Mouse (Mus musculus) testis, adult 2 months (tissue): Measurements from ENCODE around the gene M1ap. TPM values are rescaled to one million over a fixed set of nuclear protein-coding genes. Genes with fewer than 3 reads are reported as not detected.

Source experiments
- H3K27ac ChIP-seq: fragments of 200-500 bp; 2 replicates; pipeline ENCODE4 v1.5.1; 2012; ENCODE audit warnings: low read depth, low read length; ENCODE audit not compliant: control insufficient read depth, insufficient read depth
- H3K27me3 ChIP-seq: fragments of 200-500 bp; 2 replicates; pipeline ENCODE4 v1.6.1; 2012; ENCODE audit warnings: mild to moderate bottlenecking, low read length, moderate library complexity; ENCODE audit not compliant: control insufficient read depth, insufficient read depth
- H3K36me3 ChIP-seq: fragments of 200-500 bp; 2 replicates; pipeline ENCODE4 v1.6.1; 2012; ENCODE audit warnings: mild to moderate bottlenecking, low read length; ENCODE audit not compliant: control insufficient read depth, insufficient read depth
- H3K4me1 ChIP-seq: fragments of 200-500 bp; 2 replicates; pipeline ENCODE4 v1.6.1; 2012; ENCODE audit warnings: low read length; ENCODE audit not compliant: control insufficient read depth, insufficient read depth
- H3K4me3 ChIP-seq: fragments of 200-500 bp; 2 replicates; pipeline ENCODE4 v1.5.1; 2012; ENCODE audit warnings: low read depth, mild to moderate bottlenecking, low read length, moderate library complexity, mixed read lengths; ENCODE audit not compliant: control insufficient read depth
- CTCF ChIP-seq: fragments of 200-500 bp; IDR thresholded peaks from 2 replicates; pipeline ENCODE4 v1.5.1; 2012; ENCODE audit warnings: low read depth, mild to moderate bottlenecking, inconsistent platforms, low read length, moderate library complexity; ENCODE audit not compliant: control insufficient read depth, insufficient read depth, insufficient replicate concordance
- POLR2A ChIP-seq: fragments of 200-500 bp; IDR thresholded peaks from 2 replicates; pipeline ENCODE4 v1.6.1; 2012; ENCODE audit warnings: low read depth, mild to moderate bottlenecking, inconsistent platforms, low read length, moderate library complexity; ENCODE audit not compliant: control insufficient read depth
- polyA plus RNA-seq: library from polyadenylated mRNA; depleted of rRNA; stranded (reverse); fragments of >200 nt; gene quantifications from 2 replicates; pipeline ENCODE4 v1.2.3, GENCODE M21; 2012

M1ap gene
- polyA plus RNA-seq, 1 experiment, result 141 TPM

DNA sequence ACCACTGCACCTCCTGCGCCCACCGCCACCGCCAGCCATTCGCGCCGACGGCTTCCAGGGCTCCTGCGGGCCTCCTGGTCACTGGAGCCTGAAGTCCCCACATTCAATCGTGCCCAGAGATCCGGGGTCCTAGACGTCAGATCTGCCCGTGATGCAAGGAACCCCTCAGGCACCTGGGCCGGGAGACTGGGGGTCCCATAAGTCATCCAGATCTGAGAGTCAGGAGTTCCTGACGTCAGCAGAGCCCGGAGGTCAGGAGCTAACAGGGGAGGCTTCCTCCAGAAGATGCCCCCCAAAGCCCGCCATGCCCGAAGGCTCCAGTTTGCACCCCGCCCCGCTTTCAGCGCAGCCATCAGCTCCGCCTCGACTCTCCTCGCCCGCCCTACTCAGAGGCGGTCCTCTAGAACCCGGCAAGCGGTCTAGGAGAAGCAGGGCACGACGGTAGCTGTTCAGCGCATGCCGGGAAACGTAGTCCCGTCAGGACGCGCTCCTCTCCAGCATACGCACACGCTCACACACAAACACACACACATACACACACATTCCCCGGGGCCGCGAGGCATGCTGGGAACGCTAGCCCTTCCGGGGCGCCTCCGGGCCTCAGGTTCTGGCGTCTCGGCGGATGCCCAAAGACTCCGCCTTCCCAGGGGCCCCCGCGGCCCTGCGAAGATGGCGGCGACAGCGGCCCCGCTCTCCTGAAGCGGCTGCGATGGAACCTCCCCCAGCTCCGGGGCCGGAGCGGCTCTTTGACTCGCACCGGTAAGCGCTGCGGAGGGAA lies 107.6 kb downstream of the M1ap start, which contains the start of gene Aup1:
Aup1 (plus strand) TSS at position 448 of the 778 bp plus-strand sequence.
- no peaks in the 10 kb centered on the region for H3K36me3 ChIP-seq

DNA sequence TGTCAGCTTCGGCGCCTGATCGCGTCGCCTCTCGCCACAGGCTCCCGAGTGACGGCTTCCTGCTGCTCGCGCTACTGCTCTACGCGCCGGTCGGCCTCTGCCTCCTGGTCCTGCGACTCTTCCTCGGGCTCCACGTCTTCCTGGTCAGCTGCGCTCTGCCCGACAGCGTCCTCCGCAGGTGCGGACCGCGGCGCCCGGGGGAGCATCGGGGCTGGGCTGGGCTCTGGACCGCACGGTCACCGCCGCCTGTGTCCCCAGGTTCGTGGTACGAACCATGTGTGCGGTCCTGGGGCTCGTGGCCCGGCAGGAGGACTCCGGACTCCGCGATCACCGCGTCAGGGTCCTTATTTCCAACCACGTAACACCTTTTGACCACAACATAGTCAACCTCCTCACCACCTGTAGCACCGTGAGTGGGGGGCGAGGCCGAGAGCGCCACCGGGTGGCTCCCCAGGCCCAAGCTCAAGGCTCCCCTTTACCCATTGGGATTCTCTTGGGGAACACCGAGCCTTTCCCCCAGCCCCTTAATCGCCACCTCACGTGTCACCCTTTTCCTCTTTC lies 108.2 kb downstream of the M1ap start, which contains the start of gene Htra2:
Htra2 (minus strand) TSS at position 403 of the 561 bp plus-strand sequence.
- no peaks in the 10 kb centered on the region for H3K36me3 ChIP-seq
- TF ChIP-seq POLR2A, result no peak
- TF ChIP-seq CTCF, result no peak
- H3K27me3 ChIP-seq, result no peaks in the 10 kb centered on the region
- H3K27ac ChIP-seq, result peak within 1 kb of the TSS; percentile 86
- H3K4me3 ChIP-seq, result peak within 1 kb of the TSS; percentile 87
- peaks cover 12% of the 10 kb centered on the region for H3K4me1 ChIP-seq

More for the DNA sequence above, 107.6 kb downstream of the M1ap start, which contains the start of gene Aup1:
- Histone ChIP-seq H3K4me3 (peak within 1 kb of the TSS; percentile 87), H3K27me3 (no peaks in the 10 kb centered on the region), H3K4me1 (peaks cover 12% of the 10 kb centered on the region), H3K27ac (peak within 1 kb of the TSS; percentile 86)
- TF ChIP-seq POLR2A (peak; percentile 69), CTCF (no peak)

DNA sequence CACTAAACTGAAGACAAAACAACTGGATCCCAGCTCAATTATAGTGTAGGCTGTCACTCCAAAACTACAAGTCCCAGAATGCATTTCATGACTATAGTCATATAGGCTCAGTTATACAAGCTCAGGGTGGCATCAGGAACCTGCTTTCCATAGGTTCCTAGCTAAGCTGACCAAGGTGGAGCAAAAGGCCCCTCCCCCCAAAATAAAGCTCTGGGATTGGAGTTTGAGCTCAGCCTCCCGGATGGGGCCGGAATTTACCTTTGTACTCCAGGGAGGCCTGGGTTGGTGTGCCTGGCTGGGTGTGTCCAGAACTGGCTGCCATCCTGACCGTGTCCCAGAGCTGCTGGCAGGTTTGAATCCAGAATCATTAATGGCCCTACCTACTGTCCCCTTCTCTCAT lies 111.1 kb downstream of the M1ap start, which contains the start of gene Dqx1:
Dqx1 (plus strand) TSS at position 55 of the 400 bp plus-strand sequence.
- no peak for TF ChIP-seq CTCF
- TF ChIP-seq POLR2A, result no peak
- no peaks in the 10 kb centered on the region for H3K36me3 ChIP-seq
- no peak within 1 kb of the TSS for H3K27ac ChIP-seq
- H3K4me3 ChIP-seq, result no peak within 1 kb of the TSS
- peaks cover 12% of the 10 kb centered on the region for H3K4me1 ChIP-seq
- H3K27me3 ChIP-seq, result no peaks in the 10 kb centered on the region

DNA sequence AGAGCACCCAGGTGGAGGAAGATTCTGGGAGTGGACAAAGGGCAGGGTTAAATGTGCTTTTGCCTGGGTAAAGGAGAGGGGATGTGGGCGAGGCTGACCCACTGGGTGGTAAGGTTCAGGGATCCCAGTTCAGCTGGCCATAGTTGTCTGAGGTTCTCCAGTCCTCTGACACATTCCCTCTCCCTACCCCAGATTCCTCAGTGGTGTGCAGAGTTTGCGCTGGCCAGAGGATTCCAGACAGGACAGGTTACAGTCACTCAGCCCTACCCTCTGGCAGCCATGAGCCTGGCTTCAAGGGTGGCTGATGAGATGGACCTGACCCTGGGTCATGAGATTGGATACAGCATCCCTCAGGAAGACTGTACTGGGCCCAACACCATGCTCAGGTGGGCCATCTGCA lies 112.0 kb downstream of the M1ap start:
- H3K27me3 ChIP-seq, result no peaks in the 10 kb centered on the region
- no peak overlapping the region for H3K27ac ChIP-seq
- H3K4me3 ChIP-seq, result no peak overlapping the region
- no peaks in the 10 kb centered on the region for H3K36me3 ChIP-seq
- peaks cover 5% of the 10 kb centered on the region for H3K4me1 ChIP-seq
- TF ChIP-seq POLR2A, result no peak
- TF ChIP-seq CTCF, result no peak

DNA sequence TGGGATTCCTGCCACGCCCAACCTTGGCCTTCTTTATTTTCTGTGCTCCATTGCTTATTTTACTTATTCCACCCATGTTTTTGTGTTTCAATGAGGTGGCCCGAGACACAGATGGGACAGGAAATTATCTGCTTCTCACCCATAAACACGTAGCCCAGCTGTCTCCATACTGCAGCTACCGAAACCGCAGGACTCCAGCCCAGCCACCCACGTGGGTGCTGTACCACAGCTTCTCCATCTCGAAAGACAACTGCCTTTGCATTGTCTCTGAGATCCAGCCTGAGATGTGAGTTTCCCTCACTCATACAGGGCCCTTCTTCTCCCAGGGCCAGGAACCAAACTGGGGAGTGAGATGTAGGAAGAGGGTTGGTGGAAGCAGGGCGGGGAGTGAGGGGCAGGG lies 119.3 kb downstream of the M1ap start:
- no peak overlapping the region for H3K27ac ChIP-seq
- no peaks in the 10 kb centered on the region for H3K36me3 ChIP-seq
- peaks cover 2% of the 10 kb centered on the region; the same call in 1 of the 2 replicates for H3K27me3 ChIP-seq
- no peak overlapping the region for H3K4me3 ChIP-seq
- TF ChIP-seq POLR2A, result no peak
- no peak for TF ChIP-seq CTCF
- H3K4me1 ChIP-seq, result peaks cover 9% of the 10 kb centered on the region

DNA sequence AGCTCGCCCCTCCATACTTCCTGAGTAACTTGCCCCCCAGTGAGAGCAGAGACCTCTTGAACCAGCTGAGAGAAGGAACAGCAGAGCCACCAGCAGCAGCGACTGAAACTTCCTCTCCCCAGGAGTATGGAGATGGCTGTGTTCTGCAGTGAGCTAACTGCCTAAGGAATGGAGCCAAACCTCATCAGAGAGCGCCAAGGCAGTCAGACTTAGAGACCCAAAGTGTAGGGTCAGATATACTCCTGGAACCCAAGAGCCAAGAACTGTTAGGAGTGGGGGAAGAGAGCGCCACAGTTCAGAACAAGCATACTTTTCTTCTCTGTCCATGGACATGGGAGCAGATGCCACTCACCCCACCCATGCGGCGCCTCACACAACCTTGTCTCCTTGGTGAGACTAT lies 119.7 kb downstream of the M1ap start:
- TF ChIP-seq POLR2A (no peak), CTCF (no peak)
- H3K27me3 ChIP-seq, result peaks cover 3% of the 10 kb centered on the region; the same call in 1 of the 2 replicates
- no peak overlapping the region for H3K27ac ChIP-seq
- no peaks in the 10 kb centered on the region for H3K36me3 ChIP-seq
- H3K4me1 ChIP-seq, result peaks cover 11% of the 10 kb centered on the region
- H3K4me3 ChIP-seq, result no peak overlapping the region

DNA sequence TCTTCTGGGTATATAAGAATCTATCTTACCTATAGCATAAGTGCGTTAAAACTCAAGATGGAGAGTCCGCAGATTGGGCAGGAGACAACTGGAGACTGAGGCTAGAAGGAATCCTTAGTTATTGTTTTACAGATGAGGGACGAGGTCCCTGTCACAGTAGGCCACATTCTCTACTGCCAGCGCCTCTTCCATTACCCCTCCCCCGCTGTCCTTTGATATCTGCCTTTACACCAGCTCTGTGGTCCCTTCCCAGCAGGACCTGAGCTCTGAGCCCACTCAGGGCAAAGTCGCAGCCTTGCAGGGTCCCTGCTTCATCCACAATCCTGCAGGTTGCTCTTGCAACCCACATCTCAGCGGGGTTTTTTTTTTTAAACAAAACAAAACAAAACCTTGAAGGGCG lies 121.5 kb downstream of the M1ap start:
- no peak for TF ChIP-seq POLR2A
- no peak for TF ChIP-seq CTCF
- Histone ChIP-seq H3K36me3 (no peaks in the 10 kb centered on the region), H3K4me3 (no peak overlapping the region), H3K27ac (no peak overlapping the region), H3K4me1 (peaks cover 12% of the 10 kb centered on the region), H3K27me3 (peaks cover 3% of the 10 kb centered on the region; the same call in 1 of the 2 replicates)
